In genomic region chr6:85373951-85374733, GRCm38 (mm10) we compare ENCODE assay signal across 8 mouse cellular contexts. TPM values are rescaled to one million over a fixed set of nuclear protein-coding genes. Genes with fewer than 3 reads are reported as not detected.
DNase-seq lines count a peak whose midpoint lies in the region; ATAC-seq lines count a peak whose summit lies in the region.

Gene Rab11fip5, minus strand, starts transcription at chr6:85374634.

- peaks cover 15% of the 10 kb centered on the region for H3K4me1 ChIP-seq in forebrain, embryonic 12.5 days
- peaks cover 6% of the 10 kb centered on the region for H3K4me1 ChIP-seq in midbrain, embryonic 11.5 days (ENCODE audit: control insufficient read depth, insufficient read depth, low read length)

- H3K4me2 ChIP-seq in forebrain, embryonic 12.5 days: peak within 1 kb of the TSS; percentile 90
- peak within 1 kb of the TSS; percentile 97 for H3K4me2 ChIP-seq in midbrain, embryonic 11.5 days

- H3K36me3 ChIP-seq in forebrain, embryonic 12.5 days (replicated peaks): no peaks in the 10 kb centered on the region
- H3K36me3 ChIP-seq in midbrain, embryonic 11.5 days (ENCODE audit: control insufficient read depth, insufficient read depth, low read length): no peaks in the 10 kb centered on the region

- no peak; the same call in 1 of the 2 replicates for ATAC-seq in forebrain, embryonic 12.5 days (ENCODE audit: low FRiP score)
- peak; percentile 47 for ATAC-seq in midbrain, embryonic 11.5 days (ENCODE audit: low FRiP score)
- no peak for ATAC-seq in granulocyte monocyte progenitor cell, adult 5-6 weeks (replicated peaks; ENCODE audit: poor library complexity, severe bottlenecking)

- peak within 1 kb of the TSS; percentile 75 for H3K4me3 ChIP-seq in forebrain, embryonic 12.5 days (replicated peaks)
- peak within 1 kb of the TSS; percentile 66 for H3K4me3 ChIP-seq in midbrain, embryonic 11.5 days (ENCODE audit: low read depth, low read length)

- H3K9me3 ChIP-seq in forebrain, embryonic 12.5 days: no peaks in the 10 kb centered on the region
- no peaks in the 10 kb centered on the region for H3K9me3 ChIP-seq in midbrain, embryonic 11.5 days (ENCODE audit: control insufficient read depth, low read length)

- H3K27ac ChIP-seq in forebrain, embryonic 12.5 days: peak within 1 kb of the TSS; percentile 61
- no peak within 1 kb of the TSS; the same call in 1 of the 2 replicates for H3K27ac ChIP-seq in midbrain, embryonic 11.5 days (ENCODE audit: low read depth, low read length)

- H3K27me3 ChIP-seq in forebrain, embryonic 12.5 days: peaks cover 23% of the 10 kb centered on the region
- H3K27me3 ChIP-seq in midbrain, embryonic 11.5 days (ENCODE audit: control insufficient read depth, insufficient read depth, low read length): no peaks in the 10 kb centered on the region; the same call in 1 of the 2 replicates

- intact Hi-C loops in heart, postnatal 14 days (cut with DNase I): no loop called here

- peak; percentile 96 for DNase-seq in heart, adult 11 months
- no peak for DNase-seq in heart, adult 9 months (ENCODE audit: low spot score in 2 of 2)
- DNase-seq in adipocyte (ENCODE audit: low spot score): peak; percentile 54
- peak; percentile 53 for DNase-seq in heart, postnatal 14 days
- peak in 1 of 2 experiments; percentile 39 for DNase-seq in left cerebral cortex, adult 8-10 months (ENCODE audit: low spot score in 2 of 2)
- peak; percentile 94 for DNase-seq in midbrain, embryonic 11.5 days (ENCODE audit: low spot score, missing footprints)

- peak within 1 kb of the TSS; percentile 76 for H3K9ac ChIP-seq in forebrain, embryonic 12.5 days
- H3K9ac ChIP-seq in midbrain, embryonic 11.5 days (ENCODE audit: low read length): peak within 1 kb of the TSS; percentile 75

- WGBS in forebrain, embryonic 12.5 days: 1% methylated on average over 77 of the region's 80 CpGs
- WGBS in midbrain, embryonic 11.5 days: 1% methylated on average over 78 of the region's 80 CpGs

RNA-seq across cellular contexts. Expression of gene Rab11fip5, which starts in this region (rescaled TPM):
- polyA plus RNA-seq in forebrain, embryonic 12.5 days (2016; fragmentation: Nextera tagmentation; extraction: Ambion mirVana): 6.8 and 8.2 TPM in 2 replicates
- total RNA-seq in heart, postnatal 14 days (2021): 10 to 100 TPM; 53.9 to 54.0 TPM
- 10 to 100 TPM; 76.8 to 87.2 (median 83.1) TPM for total RNA-seq in left cerebral cortex, adult 8-10 months (2022)
- 4.2 and 4.7 TPM in 2 replicates for polyA plus RNA-seq in midbrain, embryonic 11.5 days (2014; fragmentation: Nextera tagmentation; extraction: Ambion mirVana)
- 5.4 TPM in 2 replicates for total RNA-seq in granulocyte monocyte progenitor cell, adult 5-6 weeks (2014; fragmentation: Nextera tagmentation)
- 3.2 and 3.6 TPM in 2 replicates for total RNA-seq in granulocyte monocyte progenitor cell, adult 5-6 weeks (2017)

Comparison
In these comparisons a context has a peak if more than half of its experiments do, and no peak if none do; other contexts are left out.
1. RNA of gene Rab11fip5 (total RNA-seq): 76.8 to 87.2 TPM in left cerebral cortex, adult 8-10 months and 53.9 to 54.0 TPM in heart, postnatal 14 days; 3.2 to 5.4 TPM in granulocyte monocyte progenitor cell, adult 5-6 weeks; every median in the first group is over 4 times any median in the second.
2. DNase-seq: peak in heart, adult 11 months (single experiment), adipocyte (single experiment), heart, postnatal 14 days (2 of 2) and midbrain, embryonic 11.5 days (single experiment); none in heart, adult 9 months (0 of 2).